Mouse (Mus musculus) bone marrow macrophage, adult 2 months (primary cell): ENCODE results near the gene Elmo1. TPM values are rescaled to one million over a fixed set of nuclear protein-coding genes. Genes with fewer than 3 reads are reported as not detected.

Experiments used
- H3K27ac ChIP-seq: 2 replicates; pipeline ENCODE4 v1.5.1; 2012; ENCODE audit warnings: low read depth, low read length; ENCODE audit not compliant: insufficient read depth
- H3K4me1 ChIP-seq: 2 replicates; pipeline ENCODE4 v1.6.1; 2012; ENCODE audit warnings: low read length; ENCODE audit not compliant: control insufficient read depth, insufficient read depth
- H3K4me3 ChIP-seq: 2 replicates; pipeline ENCODE4 v1.5.1; 2012; ENCODE audit warnings: mild to moderate bottlenecking, low read length, moderate library complexity; ENCODE audit not compliant: insufficient read depth
- CTCF ChIP-seq: IDR thresholded peaks from 2 replicates; pipeline ENCODE4 v1.5.1; 2012; ENCODE audit warnings: low read depth, mild to moderate bottlenecking, low read length, moderate library complexity
- POLR2A ChIP-seq: IDR thresholded peaks from 2 replicates; pipeline ENCODE4 v1.6.1; 2012; ENCODE audit warnings: mild to moderate bottlenecking, low read depth, low read length, borderline replicate concordance
- polyA plus RNA-seq: library from polyadenylated mRNA; stranded (reverse); fragments of >200 nt; gene quantifications from 2 replicates; pipeline ENCODE4 v1.2.4, GENCODE M21; 2012; ENCODE audit not compliant: missing spikeins, insufficient read depth, insufficient read length

Elmo1 gene
- polyA plus RNA-seq, 1 experiment: 60.9 TPM

- Histone ChIP-seq H3K4me1 (peaks cover 24% of the 10 kb centered on the region), H3K4me3 (no peak overlapping the region)
Observed at GRCm38 (mm10) chr13:20354604-20354999, 264.2 kb downstream of the Elmo1 start.

DNA sequence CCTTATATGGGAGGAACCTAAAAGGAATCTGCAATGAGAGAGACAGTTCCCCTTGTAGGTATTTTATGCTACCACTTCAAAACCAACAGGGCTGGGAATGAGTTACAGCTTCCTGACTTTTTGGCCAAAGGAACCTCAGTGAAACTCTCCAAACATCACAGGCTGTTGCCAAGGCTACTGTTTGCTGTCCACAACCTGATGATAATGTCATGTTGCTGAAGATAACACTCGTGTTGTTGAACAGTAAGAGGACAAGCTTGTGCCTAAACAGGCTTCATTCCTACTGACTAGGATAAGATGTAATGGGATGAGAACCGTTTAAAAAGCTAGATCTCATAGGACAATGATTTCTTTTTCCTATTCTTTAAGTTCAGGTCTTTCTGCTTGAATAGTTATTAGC is 272.1 kb downstream of the Elmo1 start:
- H3K27ac ChIP-seq: no peak overlapping the region
- peaks cover 2% of the 10 kb centered on the region; the same call in 1 of the 2 replicates for H3K4me1 ChIP-seq
- no peak overlapping the region for H3K4me3 ChIP-seq
- TF ChIP-seq CTCF: no peak
- no peak for TF ChIP-seq POLR2A

More at GRCm38 (mm10) chr13:20354604-20354999, 264.2 kb downstream of the Elmo1 start:
- H3K27ac ChIP-seq: no peak overlapping the region
- no peak for TF ChIP-seq POLR2A
- no peak for TF ChIP-seq CTCF

GRCm38 (mm10) chr13:20365828-20366593 is 275.6 kb downstream of the Elmo1 start:
- TF ChIP-seq CTCF (no peak), POLR2A (no peak)
- peaks cover 2% of the 10 kb centered on the region; the same call in 1 of the 2 replicates for H3K4me1 ChIP-seq
- H3K27ac ChIP-seq: no peak overlapping the region
- no peak overlapping the region for H3K4me3 ChIP-seq

DNA sequence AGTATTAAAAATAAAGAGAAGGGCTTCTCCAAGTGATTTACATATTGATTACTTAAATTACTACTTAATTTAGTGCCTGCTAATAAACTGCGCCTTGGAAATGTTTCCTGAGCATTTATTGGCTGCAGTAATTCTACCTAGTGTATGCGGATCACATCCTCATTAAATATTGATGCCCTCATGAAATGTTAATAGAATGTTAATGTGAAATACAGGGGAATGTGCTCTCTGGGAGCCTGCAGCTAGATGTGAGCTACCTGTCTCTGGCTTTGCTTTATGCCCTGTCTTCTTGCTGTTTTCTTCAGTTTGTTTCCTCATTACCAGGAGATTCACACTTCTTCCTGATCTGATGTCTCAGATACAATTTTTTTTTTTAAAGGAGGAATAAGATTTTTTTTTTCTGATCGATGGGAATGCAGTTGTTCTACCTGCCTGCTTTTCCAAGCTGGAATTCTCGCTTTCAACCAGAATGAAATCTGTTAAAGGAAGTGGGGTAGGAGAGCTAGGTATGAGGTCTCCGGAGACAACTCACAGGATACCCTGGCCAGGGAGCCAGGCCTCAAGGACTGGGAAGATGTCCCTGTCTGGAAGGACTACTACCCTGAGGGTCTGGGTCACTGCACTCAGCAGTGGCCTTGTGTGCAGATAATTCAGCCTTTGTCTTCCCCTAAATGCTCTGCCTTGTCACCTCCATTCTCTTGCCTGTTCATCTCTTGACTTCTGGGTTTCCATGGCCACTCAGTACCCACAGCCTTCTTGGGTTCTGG is 279.8 kb downstream of the Elmo1 start:
- TF ChIP-seq POLR2A (no peak), CTCF (no peak)
- Histone ChIP-seq H3K4me3 (no peak overlapping the region), H3K4me1 (peaks cover 2% of the 10 kb centered on the region; the same call in 1 of the 2 replicates), H3K27ac (no peak overlapping the region)

DNA sequence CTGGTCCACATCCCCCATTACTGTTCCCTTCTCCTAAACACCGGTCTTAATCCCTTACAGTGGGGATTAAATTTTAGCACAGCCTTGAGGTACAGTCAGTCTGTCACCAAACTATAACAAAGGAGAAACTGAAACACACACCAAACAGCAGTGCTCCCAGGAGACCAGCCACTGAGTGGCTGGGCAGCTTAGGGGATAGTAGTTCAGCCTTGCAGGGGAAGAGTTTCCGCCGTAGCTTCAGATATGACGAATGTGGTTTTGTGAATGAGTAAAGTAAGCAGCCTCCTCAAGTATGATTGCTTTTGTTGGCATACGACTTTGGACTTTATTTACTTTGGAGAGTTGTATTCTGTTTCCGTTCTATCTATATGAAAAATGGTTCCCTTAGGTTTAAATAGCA is 281.1 kb downstream of the Elmo1 start:
- Histone ChIP-seq H3K4me1 (no peaks in the 10 kb centered on the region), H3K4me3 (no peak overlapping the region), H3K27ac (no peak overlapping the region)
- TF ChIP-seq POLR2A (no peak), CTCF (no peak)

- Histone ChIP-seq H3K27ac (no peak overlapping the region), H3K4me3 (no peak overlapping the region), H3K4me1 (no peaks in the 10 kb centered on the region)
- no peak for TF ChIP-seq CTCF
- no peak for TF ChIP-seq POLR2A
Observed at GRCm38 (mm10) chr13:20372335-20372734, 281.9 kb downstream of the Elmo1 start.

- Histone ChIP-seq H3K27ac (no peak overlapping the region), H3K4me1 (peaks cover 6% of the 10 kb centered on the region), H3K4me3 (no peak overlapping the region)
- TF ChIP-seq CTCF (no peak), POLR2A (no peak)
Observed at GRCm38 (mm10) chr13:20378869-20379268, 288.5 kb downstream of the Elmo1 start.

- TF ChIP-seq CTCF: no peak
- TF ChIP-seq POLR2A: no peak
- peaks cover 33% of the 10 kb centered on the region for H3K4me1 ChIP-seq
- H3K27ac ChIP-seq: no peak overlapping the region
- H3K4me3 ChIP-seq: no peak overlapping the region
Observed at GRCm38 (mm10) chr13:20383875-20384274, 293.5 kb downstream of the Elmo1 start.

DNA sequence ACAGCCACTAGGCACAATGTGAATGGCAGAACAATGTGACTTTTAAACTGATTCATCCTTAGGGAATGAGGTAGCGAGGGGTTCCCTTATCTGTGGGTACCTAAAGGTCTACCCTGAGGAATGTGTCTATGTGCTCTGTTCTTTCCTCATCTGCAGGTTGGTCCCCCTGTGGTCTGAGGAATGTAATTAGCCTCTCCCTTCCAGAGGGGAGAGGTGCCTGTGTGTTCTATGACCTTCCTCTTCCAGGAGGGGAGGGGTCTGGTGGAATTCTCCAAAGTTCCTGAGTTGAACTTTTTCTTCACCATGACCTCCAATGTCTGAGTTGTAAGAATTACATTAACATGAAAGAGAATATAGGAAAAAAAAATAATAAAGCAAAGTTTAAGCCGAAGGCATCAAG is 294.4 kb downstream of the Elmo1 start:
- H3K27ac ChIP-seq: no peak overlapping the region
- no peak overlapping the region for H3K4me3 ChIP-seq
- H3K4me1 ChIP-seq: peaks cover 30% of the 10 kb centered on the region
- TF ChIP-seq CTCF (no peak), POLR2A (no peak)

GRCm38 (mm10) chr13:20385423-20385822 is 295.0 kb downstream of the Elmo1 start:
- no peak for TF ChIP-seq CTCF
- TF ChIP-seq POLR2A: no peak
- Histone ChIP-seq H3K4me3 (no peak overlapping the region), H3K27ac (no peak overlapping the region), H3K4me1 (peaks cover 27% of the 10 kb centered on the region)
